Comparison of ENCODE assay signal across 8 mouse cellular contexts in genomic region chr8:19784554-19785364, GRCm38 (mm10). TPM values are rescaled to one million over a fixed set of nuclear protein-coding genes. Genes with fewer than 3 reads are reported as not detected.
DNase-seq lines count a peak whose midpoint lies in the region; ATAC-seq and TF ChIP-seq lines count a peak whose summit lies in the region.
"Not testable (repeated sequence)": the region's sequence is repeated elsewhere in the genome, so short reads cannot be mapped to it uniquely, and the experiment has no call there.

No protein-coding gene starts in this region.

- H3K9me3 ChIP-seq in G1E (replicated peaks); forebrain, embryonic 16.5 days (ENCODE audit: control insufficient read depth, low read length); lung, embryonic 14.5 days (ENCODE audit: low read depth, low read length): not testable (repeated sequence)

- 12% methylated on average over 67 of the region's 71 CpGs for whole genome bisulfite sequencing in forebrain, embryonic 16.5 days
- 10% methylated on average over 64 of the region's 71 CpGs for WGBS in lung, embryonic 14.5 days
- WGBS in olfactory bulb, adult 2 months: 18% methylated on average over 71 of the region's 71 CpGs
- 11% methylated on average over 71 of the region's 71 CpGs for WGBS in thymus, adult 2 months

- H3K27ac ChIP-seq in forebrain, embryonic 16.5 days (ENCODE audit: low read length): peak overlapping the region; percentile 87
- peak overlapping the region; percentile 69 for H3K27ac ChIP-seq in layer of hippocampus, adult 2 months
- H3K27ac ChIP-seq in lung, embryonic 14.5 days (ENCODE audit: low read depth): peak overlapping the region; percentile 87; the same call in 1 of the 2 replicates
- H3K27ac ChIP-seq in olfactory bulb, adult 2 months (ENCODE audit: insufficient read depth, low read depth, low read length); thymus, adult 2 months (ENCODE audit: control insufficient read depth, insufficient read depth, low read length): not testable (repeated sequence)

- H3K9ac ChIP-seq in forebrain, embryonic 16.5 days (replicated peaks; ENCODE audit: low read depth, low read length): peak overlapping the region; percentile 83
- H3K9ac ChIP-seq in lung, embryonic 14.5 days: peak overlapping the region; percentile 83

- not testable (repeated sequence) for H3K27me3 ChIP-seq in G1E (ENCODE audit: insufficient read depth, low read length); forebrain, embryonic 16.5 days (replicated peaks; ENCODE audit: control insufficient read depth, insufficient read depth, low read length); lung, embryonic 14.5 days (ENCODE audit: insufficient read depth, low read length); thymus, adult 2 months (ENCODE audit: control insufficient read depth, insufficient read depth, low read length)

- peak overlapping the region; percentile 50 for H3K4me2 ChIP-seq in forebrain, embryonic 16.5 days (ENCODE audit: low read length)
- peak overlapping the region; percentile 50 for H3K4me2 ChIP-seq in lung, embryonic 14.5 days

- peak; percentile 1 for DNase-seq in G1E (ENCODE audit: low spot score)
- DNase-seq in cerebellum, adult 18-20 months: peak; percentile 99 to 100
- DNase-seq in heart, postnatal 36 days: peak; percentile 99 to 100
- peak; percentile 99 for DNase-seq in layer of hippocampus, adult 2 months (ENCODE audit: low spot score in 2 of 2)
- DNase-seq in lung, embryonic 14.5 days: peak; percentile 98
- DNase-seq in thymus, adult 2 months: peak; percentile 97

- not testable (repeated sequence) for H3K36me3 ChIP-seq in G1E (replicated peaks); forebrain, embryonic 16.5 days (ENCODE audit: control insufficient read depth, insufficient read depth); lung, embryonic 14.5 days (ENCODE audit: insufficient read depth); thymus, adult 2 months (ENCODE audit: control insufficient read depth, insufficient read depth, low read length)

- peak; percentile 100 for ATAC-seq in G1E (ENCODE audit: extremely low read depth, insufficient number of reproducible peaks, low FRiP score, poor library complexity, severe bottlenecking)
- peak; percentile 100 for ATAC-seq in forebrain, embryonic 16.5 days
- ATAC-seq in lung, embryonic 14.5 days (ENCODE audit: insufficient read depth): peak; percentile 100

- H3K4me3 ChIP-seq in G1E (ENCODE audit: low read depth, low read length): peak overlapping the region; percentile 72
- peak overlapping the region; percentile 57 for H3K4me3 ChIP-seq in forebrain, embryonic 16.5 days (replicated peaks; ENCODE audit: low read length)
- peak overlapping the region; percentile 59 for H3K4me3 ChIP-seq in layer of hippocampus, adult 2 months
- peak overlapping the region; percentile 60 for H3K4me3 ChIP-seq in lung, embryonic 14.5 days (ENCODE audit: low read depth, low read length)
- H3K4me3 ChIP-seq in olfactory bulb, adult 2 months (ENCODE audit: insufficient read depth, low read depth, low read length): peak overlapping the region; percentile 47
- H3K4me3 ChIP-seq in thymus, adult 2 months (ENCODE audit: control insufficient read depth, insufficient read depth, low read length): peak overlapping the region; percentile 59

- intact Hi-C loops in heart, postnatal 36 days (cut with DNase I): not testable (repeated sequence)

- peak; percentile 17; the same call in 1 of the 2 replicates for TF ChIP-seq POLR2A in olfactory bulb, adult 2 months (IDR thresholded peaks at IDR 0.05; ENCODE audit: insufficient read depth, low read depth, low read length)
- TF ChIP-seq POLR2A in thymus, adult 2 months (IDR thresholded peaks at IDR 0.05; ENCODE audit: control insufficient read depth, extremely low read depth, insufficient read depth, low read length, poor library complexity): 0 out of 2 replicates have a peak, but pooled peaks have one; percentile 21

- not testable (repeated sequence) for H3K4me1 ChIP-seq in G1E (ENCODE audit: insufficient read depth, low read depth, low read length); forebrain, embryonic 16.5 days (replicated peaks; ENCODE audit: control insufficient read depth, insufficient read depth, low read length); lung, embryonic 14.5 days (ENCODE audit: insufficient read depth); olfactory bulb, adult 2 months (ENCODE audit: control insufficient read depth, insufficient read depth, low read length); thymus, adult 2 months (replicated peaks; ENCODE audit: control insufficient read depth, insufficient read depth, low read length)

- not testable (repeated sequence) for TF ChIP-seq CTCF in G1E (IDR thresholded peaks at IDR 0.05; ENCODE audit: low read depth, low read length); olfactory bulb, adult 2 months (IDR thresholded peaks at IDR 0.05; ENCODE audit: insufficient read depth, low read depth, low read length); thymus, adult 2 months (IDR thresholded peaks at IDR 0.05; ENCODE audit: borderline replicate concordance, control insufficient read depth, extremely low read depth, insufficient read depth, low read length, poor library complexity)
- peak; percentile 59 for TF ChIP-seq CTCF in layer of hippocampus, adult 2 months (conservative IDR thresholded peaks at IDR 0.05)
- TF ChIP-seq CTCF in lung, embryonic 14.5 days (IDR thresholded peaks at IDR 0.05; ENCODE audit: low read depth): peak; percentile 54

RNA-seq across cellular contexts. Expression of gene 4930467E23Rik, which starts 55.4 kb away (rescaled TPM):
- total RNA-seq in G1E (2014; fragmentation: Nextera tagmentation) (1.5 TPM in 1 of 2 replicates, not detected in the other), G1E (2017) (0.44 TPM in 1 of 2 replicates, not detected in the other)
- polyA plus RNA-seq in G1E (2012): not detected in 2 replicates
- not detected in 2 replicates for polyA plus RNA-seq in forebrain, embryonic 16.5 days (2015; fragmentation: Nextera tagmentation; extraction: Ambion mirVana)
- under 1 TPM; 0.22 to 0.47 TPM for total RNA-seq in heart, postnatal 36 days (2021)
- 1 to 10 TPM in 1 of 2 experiments, under 1 TPM in 1; 0.95 to 1.1 TPM for total RNA-seq in layer of hippocampus, adult 2 months (2021)
- 0.14 TPM in 1 of 2 replicates, not detected in the other for polyA plus RNA-seq in lung, embryonic 14.5 days (2014; fragmentation: Nextera tagmentation; extraction: Ambion mirVana)
- not detected in 2 replicates for polyA plus RNA-seq in olfactory bulb, adult 2 months (2012; ENCODE audit: insufficient read depth, insufficient read length, low replicate concordance, missing spikeins)
- not detected in 2 replicates for polyA plus RNA-seq in thymus, adult 2 months (2012; rRNA removed)

Comparison
In these comparisons a context has a peak if more than half of its experiments do, and no peak if none do; other contexts are left out.
1. DNase-seq: peak in every context shown above with its lines; median percentile 100 in cerebellum, adult 18-20 months; 100 in heart, postnatal 36 days; 99 in layer of hippocampus, adult 2 months; 98 in lung, embryonic 14.5 days; 97 in thymus, adult 2 months; 1 in G1E.